Mouse (Mus musculus): ENCODE data around the gene Lrmda.
A peak's percentile ranks its signal among the peaks of the same experiment; 100 is the strongest.

Lrmda gene

DNA sequence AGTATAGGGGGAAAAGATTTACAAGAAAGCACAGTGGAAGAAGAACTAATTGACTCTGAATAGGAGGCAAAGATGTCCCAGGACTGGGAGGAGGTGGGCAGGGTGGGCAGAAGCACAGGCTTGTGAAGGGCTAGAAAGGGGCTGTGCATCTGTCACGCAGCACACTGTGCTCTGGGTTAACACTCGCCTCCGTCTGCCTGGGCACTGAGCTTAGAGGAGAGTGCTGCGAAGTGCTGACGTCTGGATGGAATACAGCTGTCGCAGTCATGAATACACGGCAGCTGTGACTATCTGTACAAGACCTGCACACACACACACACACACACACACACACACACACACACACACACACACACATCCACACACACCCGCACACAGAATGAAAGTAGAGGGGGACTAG lies 73.6 kb downstream of the Lrmda start:
- peak; percentile 46 for DNase-seq (ENCODE audit: low read depth, low spot score)

DNA sequence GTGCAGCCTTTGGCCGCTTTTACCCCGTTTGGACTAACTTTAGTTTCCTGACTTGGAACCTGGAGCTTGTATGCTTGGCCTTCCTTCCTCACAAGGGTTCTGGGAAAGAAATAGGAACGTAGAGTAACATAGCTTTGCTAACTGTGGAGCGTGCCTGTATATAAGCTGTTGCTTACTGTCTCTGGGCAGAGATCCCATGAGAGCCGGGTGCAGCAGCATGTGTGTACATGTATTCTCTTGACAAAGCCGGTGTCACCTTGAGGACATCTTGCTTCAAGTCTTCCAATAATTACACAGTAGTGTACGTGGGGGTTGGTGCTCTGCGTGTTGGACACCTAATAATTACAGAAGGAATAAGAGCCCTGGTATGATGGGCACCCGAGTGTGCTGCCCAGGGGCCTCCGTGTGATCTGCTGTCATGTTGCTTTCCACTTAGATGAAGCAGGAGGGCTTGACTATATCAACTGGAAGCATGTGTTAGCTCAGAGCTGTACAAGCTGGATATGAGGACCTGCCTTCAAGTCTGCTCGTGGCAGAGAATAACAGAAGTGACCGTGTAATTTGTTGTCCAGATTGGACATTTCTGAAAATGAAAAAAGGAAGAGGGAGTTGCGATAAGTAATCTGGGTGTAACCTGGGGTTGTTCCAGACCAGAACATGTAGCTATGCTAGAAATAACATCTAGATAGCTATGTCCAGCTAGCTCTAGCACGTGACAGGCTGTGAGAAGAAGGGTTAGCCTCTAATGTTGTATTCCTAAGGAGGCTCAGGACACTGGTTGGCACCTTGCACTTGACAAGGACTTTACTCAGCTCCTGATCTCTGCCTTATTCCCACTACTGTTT lies 82.7 kb downstream of the Lrmda start:
- DNase-seq (ENCODE audit: low read depth, low spot score): no peak

DNA sequence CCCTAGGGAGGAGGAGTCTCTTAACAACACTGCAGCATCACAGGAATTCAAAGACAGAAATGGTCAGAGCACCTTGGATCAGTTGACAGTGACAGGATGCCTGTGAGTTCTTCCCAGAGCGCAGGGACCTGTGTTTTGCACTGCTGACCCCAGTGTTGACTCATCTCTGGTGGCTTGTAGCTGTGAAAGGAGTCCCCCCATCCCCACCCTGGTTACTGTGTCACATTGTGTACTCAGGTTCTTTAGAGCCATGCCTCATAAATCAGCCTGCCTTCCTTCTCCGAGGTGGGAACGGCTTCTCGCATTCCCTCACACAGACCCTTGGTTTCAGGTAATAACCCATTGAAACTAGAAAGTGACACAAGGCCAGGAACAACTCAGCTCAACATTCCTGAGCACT lies 86.3 kb downstream of the Lrmda start:
- no peak for DNase-seq (ENCODE audit: low read depth, low spot score)

DNA sequence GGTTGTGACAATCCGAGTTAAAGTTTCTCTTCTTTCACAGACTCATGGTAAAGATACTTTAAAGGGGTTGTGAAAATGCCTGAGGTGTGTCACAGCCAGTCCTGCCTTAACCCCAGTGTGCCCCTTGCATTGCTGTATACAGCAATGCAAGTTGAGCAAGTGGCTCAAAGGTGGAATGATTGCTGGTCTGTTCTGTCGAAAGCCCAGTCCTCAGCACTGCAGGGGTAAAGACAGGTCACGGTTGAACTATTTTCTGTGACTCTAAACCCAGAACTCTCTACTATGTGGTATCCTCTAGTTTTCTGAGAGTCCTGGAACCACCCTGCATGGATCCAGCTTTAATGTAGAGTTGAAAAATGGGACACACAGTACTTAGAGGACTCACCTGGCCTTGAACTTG lies 87.3 kb downstream of the Lrmda start:
- DNase-seq (ENCODE audit: low read depth, low spot score): no peak

DNA sequence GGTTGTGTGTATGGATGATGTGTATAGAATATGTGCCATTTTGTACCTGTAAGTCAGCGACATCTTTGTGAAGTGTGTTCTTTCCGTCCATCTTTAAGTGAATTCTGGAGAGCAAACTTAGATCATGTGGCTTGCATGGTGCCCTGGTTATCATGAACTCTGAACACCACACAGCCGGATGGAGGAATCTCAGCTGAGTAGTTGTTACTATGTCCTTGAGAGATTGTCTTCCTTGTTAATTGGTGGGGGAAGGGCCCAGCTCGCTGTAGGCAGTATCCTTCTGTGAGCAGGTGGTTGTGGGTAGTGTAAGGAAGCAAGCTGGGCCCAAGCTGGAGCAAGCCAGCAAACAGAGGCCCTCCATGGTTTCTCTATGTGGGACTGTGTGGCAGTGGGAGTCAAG lies 89.9 kb downstream of the Lrmda start:
- DNase-seq (ENCODE audit: low read depth, low spot score): no peak

DNA sequence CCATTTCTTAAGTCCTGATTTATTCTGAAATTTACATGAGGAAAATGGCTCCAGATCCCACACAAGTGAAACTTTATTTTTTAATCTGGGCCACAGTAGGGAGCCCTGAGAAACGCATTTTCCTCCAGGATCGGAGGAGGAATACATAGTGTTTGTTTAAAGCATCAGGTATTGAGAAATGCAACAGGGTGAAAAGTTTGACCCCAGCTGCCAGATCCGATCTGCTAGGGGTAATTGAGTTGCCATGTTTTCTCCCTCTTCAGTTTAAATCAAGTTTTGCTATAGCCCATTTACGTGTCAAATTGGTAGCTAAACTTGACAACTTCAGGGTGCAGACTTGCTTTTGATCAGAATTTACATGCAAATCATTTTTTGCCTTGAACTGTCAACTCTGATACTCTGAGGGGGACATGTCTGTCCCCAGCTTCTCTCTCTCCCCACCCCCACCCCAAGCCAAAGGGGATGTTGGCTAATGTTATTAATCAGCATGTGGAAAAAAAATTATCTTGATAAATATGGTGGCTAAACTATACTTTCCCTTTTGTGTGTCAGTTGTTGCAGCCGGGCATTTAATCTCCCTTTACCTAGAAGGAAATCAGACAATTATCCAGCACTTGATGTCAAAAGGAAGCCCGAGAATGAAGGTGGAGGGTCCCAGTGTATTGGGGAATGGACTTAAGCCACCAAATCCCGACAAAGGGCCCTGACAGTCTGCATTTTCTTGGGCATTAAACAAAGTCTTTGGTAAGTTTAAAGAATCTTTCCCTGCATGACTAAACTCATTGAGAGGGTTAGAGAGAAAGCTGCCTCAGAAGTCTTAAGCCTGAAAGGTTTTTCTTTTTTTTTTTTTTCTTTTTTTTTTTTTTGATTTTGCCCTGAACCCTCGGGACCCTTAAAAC lies 94.2 kb downstream of the Lrmda start:
- no peak for DNase-seq (ENCODE audit: low read depth, low spot score)

DNA sequence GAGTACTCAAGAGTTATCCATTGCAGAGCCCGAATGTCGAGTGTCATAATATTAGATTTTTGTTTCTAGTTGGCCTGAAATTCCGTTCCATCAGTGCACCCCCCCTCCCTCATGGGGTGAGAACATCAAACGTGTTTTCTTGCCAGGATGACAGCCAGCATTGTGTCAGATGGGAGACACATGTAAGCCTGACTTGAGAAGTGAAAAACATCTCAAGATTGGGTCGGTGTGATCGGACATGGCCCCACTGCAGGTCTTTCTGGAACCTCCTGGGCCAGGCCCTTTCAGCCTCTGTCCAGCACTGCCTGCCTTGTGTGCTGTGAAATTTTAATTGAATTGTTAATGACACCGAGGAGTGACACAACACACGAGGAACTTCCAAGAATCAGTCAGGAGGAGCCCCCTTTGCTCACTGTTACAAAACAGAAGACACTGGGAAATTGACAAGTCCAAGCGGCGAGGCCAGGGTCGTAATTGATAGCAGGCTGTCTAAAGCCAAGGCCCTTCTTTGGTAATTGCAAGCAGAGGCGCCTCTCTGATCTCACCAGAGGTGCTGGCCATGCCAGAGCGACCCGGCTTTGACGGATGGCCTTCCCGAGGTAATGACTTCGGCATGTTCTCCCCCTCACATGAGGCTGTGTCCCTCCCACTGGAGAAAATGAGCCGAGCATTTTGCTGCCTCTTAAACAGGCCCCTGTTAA lies 95.3 kb downstream of the Lrmda start:
- peak; percentile 39 for DNase-seq (ENCODE audit: low read depth, low spot score)

DNA sequence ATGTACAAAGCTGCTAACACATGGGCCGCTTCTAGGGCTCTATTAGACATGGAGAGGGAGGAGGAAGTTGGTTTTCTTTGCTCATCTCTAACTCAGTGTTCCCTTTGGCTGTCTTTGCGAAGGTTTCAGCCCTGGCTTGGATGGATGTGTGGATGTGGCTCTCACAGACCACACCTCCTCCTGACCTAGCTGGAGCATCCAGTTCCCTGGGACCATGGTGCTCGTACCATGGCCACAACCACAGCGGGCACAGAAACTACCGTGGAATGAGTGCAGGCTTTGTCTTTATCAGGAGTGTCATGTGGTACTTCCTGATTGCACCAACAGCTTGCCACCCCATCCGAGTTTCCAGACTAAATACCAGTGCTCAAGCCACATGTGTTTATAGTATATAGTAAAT lies 98.6 kb downstream of the Lrmda start:
- DNase-seq (ENCODE audit: low read depth, low spot score): no peak

DNA sequence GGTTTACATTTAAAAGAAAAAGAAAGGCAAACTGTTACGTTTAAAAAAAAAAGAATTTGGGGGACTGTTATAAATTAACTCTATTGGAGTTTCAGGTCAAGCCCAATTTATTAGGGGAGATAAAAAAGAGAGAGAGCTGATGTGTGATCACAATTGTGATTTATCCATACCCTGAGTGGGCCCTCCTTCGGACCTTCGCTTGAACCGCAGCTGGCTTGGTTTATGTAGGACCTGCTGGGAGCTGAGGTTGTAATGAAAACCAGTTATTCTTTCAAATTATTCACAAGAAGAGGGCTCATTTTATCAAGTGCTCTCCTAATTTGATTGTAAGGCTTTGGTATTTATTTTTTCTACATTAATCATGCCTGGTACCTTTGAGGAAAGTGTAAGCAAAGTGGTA lies 99.0 kb downstream of the Lrmda start:
- DNase-seq (ENCODE audit: low read depth, low spot score): no peak

DNA sequence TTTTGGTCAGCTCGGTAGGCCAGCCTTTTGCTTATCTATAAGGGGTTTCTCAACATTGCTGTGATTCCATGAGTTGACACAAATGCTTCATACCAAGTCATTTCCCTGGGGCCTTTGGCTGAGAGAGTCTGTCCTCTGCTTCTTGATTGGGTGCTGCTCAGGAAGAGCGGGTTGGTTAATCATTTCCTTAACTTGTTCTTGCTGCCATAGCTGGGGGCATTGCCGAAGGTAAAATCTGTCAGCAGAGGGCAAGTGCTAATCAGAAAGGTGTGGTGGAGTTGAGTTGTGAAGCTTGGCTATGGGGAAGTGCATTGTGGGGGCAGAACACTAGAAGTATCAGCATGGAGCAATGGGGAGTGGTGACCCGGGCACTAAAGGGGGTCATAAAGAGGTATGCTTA lies 106.8 kb downstream of the Lrmda start:
- DNase-seq (ENCODE audit: low read depth, low spot score): no peak

DNA sequence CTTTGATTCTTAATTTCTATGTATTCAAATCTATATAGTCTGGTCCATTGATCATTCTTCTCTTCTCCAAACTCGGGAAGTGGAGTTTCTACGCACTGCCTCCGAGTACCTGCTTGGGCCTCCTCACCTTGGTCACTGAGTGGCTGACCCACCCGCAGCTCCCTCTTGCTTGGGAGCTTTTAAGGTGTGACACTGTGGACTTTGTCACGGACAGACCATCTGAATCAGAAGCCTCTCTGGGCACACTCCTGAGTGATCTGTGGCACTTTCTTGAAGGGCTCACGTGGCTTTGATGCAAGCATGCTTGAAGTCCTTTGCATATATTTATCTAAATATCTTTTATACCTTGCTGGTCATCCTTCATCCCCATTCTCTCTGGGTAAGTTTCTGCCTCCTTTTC lies 107.3 kb downstream of the Lrmda start:
- DNase-seq (ENCODE audit: low read depth, low spot score): no peak

DNA sequence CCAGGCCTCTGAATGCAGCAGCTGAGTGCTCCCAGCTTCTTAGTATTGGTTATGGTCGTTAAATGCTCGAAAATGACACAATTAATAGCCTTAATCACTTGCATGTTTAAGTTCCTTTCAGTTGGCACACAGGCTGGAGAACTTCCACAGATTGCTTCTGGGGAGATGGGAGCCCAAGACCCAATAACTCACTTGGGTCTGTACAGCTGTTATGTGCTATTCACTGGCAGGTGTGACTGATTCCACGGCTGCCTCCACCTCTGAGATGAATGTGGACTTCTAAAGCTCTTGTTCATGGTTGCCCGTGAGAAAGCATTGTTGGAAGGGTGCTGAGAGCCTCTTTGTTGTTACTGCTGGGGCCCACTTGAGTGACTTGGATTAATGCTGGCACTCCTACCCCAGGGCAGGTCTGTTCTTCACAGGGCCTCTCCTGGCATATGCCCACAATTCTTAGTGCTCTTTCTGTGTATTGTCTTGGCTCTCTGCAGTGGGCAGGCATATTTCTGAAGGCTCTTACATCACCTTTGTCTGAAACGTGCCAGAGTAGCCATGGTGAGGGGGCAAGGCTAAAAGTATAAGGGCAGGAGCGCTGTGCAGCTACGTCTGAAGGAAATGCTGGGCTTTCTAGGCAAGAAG lies 111.6 kb downstream of the Lrmda start:
- no peak for DNase-seq (ENCODE audit: low read depth, low spot score)

DNA sequence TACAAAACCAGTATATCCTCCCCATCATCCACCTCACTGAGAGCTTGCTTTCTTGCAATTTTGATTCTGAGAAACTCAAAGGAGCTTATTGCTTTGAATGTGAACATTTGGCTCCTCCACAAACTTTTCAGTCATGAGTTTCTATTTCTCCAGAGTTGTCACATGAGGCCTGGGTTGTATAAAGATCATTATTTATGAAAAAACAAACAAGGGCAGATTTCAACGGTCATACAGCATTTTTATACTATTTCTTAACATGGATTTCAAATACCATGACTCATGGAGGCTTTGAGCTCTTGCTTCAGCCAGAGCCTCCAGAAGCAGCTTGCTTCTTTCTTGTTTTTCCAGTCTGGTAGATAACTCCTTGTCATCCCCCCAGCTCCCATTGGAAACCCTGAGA lies 119.8 kb downstream of the Lrmda start:
- DNase-seq (ENCODE audit: low read depth, low spot score): no peak

DNA sequence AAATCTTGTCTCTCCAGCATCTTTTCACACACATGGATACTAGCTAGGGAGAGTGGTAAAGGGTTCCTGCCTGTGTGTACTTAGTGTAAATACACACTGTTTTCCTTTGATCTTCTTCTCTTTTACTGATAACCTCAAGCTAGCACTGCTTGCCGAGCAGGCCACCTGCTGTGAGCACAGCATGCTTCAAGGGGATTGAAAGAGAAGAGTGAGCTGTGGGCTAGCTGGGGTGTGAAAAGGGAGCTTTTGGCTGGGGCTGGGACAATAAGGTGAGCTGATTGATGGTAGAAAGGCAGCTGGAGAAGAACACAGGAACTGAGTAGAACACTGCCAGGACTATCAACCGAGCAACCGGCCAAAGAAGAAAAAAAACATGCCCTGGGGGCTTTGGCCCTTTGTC lies 124.5 kb downstream of the Lrmda start:
- DNase-seq (ENCODE audit: low read depth, low spot score): no peak

DNA sequence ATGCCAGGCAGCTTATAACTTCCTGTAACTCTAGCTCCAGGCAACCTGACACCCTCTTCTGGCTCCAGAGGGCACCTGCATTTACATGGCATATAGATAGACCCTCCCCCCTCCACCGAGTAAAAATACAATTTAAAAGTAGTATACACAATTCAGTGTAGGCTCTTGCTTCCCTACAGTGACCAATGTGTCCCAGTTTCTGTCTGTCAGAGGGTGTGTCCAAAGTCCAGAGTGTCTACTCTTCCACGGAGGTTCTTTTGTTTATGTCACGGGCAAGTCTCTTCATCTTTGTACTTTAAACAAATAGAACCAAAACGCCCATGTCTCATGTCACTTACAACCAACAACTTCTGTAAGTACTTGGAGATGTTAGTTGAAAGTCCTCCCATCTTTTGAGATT lies 126.4 kb downstream of the Lrmda start:
- no peak for DNase-seq (ENCODE audit: low read depth, low spot score)

DNA sequence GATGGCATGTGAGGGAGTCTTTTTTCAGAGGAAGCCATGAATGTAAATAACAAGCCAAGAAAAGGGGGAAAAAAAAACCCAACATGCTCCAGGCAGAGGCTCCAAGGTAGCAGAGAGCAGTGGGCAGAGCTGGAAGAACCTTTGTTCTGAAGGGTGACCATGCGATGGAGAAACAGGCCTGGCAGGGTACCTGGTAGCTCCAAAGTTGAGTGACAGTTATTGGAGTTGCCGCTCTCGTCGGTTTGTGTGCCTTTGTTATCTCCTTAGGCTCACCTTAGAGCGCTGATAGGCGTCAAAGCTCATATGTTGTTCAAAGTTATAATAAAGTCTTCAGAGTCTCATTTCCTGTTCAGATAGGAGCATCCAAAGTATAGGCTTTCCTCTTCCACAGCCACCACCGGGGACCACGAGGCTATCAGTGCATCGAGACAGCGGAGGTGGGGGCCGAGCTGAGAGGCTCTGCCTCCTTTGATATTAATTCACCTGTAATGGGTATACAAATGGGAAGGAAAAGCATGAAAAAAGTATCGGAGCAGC lies 127.1 kb downstream of the Lrmda start:
- DNase-seq (ENCODE audit: low read depth, low spot score): no peak

DNA sequence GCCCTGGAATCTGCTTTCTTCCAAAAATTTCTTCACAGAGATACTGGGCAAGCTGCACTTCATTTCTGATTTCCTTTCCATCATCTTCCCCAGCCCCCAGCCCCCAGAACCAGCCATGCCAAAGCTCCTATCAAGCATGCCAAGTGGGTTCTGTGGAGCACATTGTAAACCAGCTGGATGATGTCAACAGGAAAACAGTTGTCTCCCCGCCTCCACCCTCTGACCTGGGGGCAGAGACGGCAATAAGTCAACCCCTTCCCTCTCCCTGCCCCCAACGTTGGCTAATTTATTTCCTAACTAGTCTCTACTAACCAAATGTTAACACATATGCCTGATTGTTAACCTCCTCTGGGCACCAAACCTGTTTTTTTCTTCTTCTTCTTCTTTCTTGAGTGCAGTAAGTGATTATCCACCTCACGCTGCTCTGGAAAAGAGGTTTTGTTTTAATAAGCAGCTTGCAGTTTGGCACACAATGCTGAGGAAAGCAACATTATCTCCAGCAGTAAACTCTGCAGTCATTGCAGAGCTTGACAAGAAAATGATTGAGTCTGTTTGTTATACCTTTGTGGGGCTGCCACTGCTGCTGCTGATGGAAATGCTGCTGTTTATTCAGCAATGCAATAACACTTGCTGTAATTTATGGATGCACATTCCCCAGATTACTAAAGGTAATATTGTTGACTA lies 128.0 kb downstream of the Lrmda start:
- DNase-seq (ENCODE audit: low read depth, low spot score): no peak

DNA sequence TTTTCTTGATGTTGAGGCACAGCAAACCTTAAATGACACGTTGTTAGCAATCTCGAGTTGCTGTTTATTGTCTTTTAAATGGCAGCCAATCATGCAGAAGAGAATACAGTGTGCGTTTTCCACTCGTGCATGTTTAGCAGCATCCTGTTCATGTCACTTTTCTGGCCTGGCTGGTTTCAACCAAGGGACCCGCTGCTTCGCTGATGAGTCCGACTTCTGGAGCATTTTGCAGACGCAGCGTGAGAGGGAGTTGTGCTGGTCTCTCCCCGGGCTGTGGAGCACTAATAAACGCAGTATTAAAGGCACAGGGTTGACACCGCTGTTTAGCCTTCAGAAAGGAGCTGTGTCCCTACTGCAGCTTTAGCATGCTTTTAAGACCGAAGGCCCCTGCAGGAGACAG lies 133.2 kb downstream of the Lrmda start:
- no peak for DNase-seq (ENCODE audit: low read depth, low spot score)

DNA sequence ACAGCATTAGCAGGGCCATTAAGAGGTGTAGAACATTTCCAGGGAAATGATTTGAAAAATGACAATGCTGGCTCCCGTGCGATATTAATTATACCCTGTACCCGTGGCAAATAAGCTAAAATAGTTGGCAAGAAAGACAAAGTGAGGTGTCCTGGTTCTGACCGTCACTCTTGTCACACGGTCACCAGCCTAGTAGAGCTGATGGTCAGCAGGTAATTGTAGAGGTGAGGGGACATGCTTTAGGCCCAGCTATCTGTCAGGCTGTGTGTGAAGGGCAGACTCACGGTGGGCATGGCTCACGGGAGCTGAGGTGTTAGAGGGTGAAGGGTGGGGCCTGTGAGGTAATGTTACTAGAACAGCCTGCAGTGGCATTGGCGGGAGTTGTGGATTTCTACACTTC lies 134.6 kb downstream of the Lrmda start:
- DNase-seq (ENCODE audit: low read depth, low spot score): no peak

DNA sequence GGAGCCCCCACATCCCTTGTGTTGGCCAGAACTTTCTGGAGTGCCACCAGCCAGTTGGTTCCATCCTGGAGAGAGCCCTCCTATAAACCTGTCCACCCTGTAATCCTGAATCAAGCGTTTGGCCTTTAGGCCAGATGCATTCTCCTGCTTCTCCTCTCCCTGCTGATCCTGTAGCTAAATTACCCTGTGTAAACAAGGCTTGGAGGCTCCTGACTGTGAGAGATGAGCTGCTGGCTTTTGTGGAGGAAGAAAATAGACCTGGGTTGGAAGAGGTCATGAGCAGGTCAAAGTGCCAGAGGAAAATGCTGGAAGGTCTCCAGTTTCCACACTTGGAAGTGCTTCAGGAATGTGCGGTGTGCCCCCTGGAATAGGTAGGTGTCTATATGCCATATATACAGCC lies 135.5 kb downstream of the Lrmda start:
- DNase-seq (ENCODE audit: low read depth, low spot score): no peak

DNA sequence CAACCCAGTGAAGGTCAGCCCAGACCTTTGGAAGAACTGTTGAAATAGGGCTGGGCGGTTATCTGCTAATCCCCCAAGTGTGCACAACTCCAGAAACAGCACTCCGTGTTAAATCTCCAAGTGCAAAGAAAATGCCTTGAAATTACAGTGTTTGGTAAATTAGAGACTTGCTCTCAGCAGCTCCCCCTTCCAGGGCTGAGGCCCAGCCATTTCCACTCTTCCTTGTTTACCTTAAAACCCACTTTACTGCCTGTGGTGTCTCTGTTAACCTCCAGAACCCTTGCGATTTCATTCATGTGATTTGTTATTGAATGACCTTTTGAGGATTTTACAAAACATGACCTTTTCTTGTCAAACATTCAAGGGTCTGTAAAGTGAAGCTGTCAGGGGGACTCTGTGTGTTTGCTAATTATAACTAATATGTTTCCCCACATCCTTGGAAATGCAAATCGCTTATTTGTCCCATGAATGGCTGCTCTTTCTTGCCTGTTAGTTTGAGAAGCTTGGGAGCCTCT lies 136.1 kb downstream of the Lrmda start:
- no peak for DNase-seq (ENCODE audit: low read depth, low spot score)
